Mouse (Mus musculus) kidney, embryonic 15.5 days (tissue): ENCODE results near the gene Zfp335. TPM values are rescaled to one million over a fixed set of nuclear protein-coding genes. Genes with fewer than 3 reads are reported as not detected.
"Not testable (repeated sequence)": the region's sequence is repeated elsewhere in the genome, so short reads cannot be mapped to it uniquely, and the experiment has no call there.

Experiments
- ATAC-seq: fragments of 200-750 bp; cut with Nextera tagmentation; replicated peaks from 2 replicates; pipeline ENCODE4 v1.8.0; 2017; ENCODE audit warnings: moderate TSS enrichment; ENCODE audit not compliant: low FRiP score
- H3K27ac ChIP-seq: fragments of 300-500 bp; sonication (generic); 2 replicates; pipeline ENCODE4 v1.5.1; 2015; ENCODE audit warnings: mild to moderate bottlenecking, inconsistent platforms
- H3K27me3 ChIP-seq: fragments of 300-500 bp; sonication (generic); 2 replicates; pipeline ENCODE4 v1.6.1; 2015; ENCODE audit warnings: inconsistent platforms
- H3K36me3 ChIP-seq: fragments of 300-500 bp; sonication (generic); 2 replicates; pipeline ENCODE4 v1.6.1; 2015; ENCODE audit warnings: inconsistent platforms
- H3K4me1 ChIP-seq: fragments of 300-500 bp; sonication (generic); 2 replicates; pipeline ENCODE4 v1.6.1; 2015; ENCODE audit warnings: inconsistent platforms
- H3K4me2 ChIP-seq: fragments of 300-500 bp; sonication (generic); 2 replicates; pipeline ENCODE4 v1.6.1; 2015; ENCODE audit warnings: moderate library complexity, mild to moderate bottlenecking, inconsistent platforms
- H3K4me3 ChIP-seq: fragments of 300-500 bp; sonication (generic); replicated peaks from 2 replicates; pipeline ENCODE4 v1.5.1; 2015; ENCODE audit warnings: mild to moderate bottlenecking, inconsistent platforms
- H3K9ac ChIP-seq: fragments of 300-500 bp; sonication (generic); 2 replicates; pipeline ENCODE4 v1.6.1; 2015; ENCODE audit warnings: mild to moderate bottlenecking, inconsistent platforms
- H3K9me3 ChIP-seq: fragments of 300-500 bp; sonication (generic); replicated peaks from 2 replicates; pipeline ENCODE4 v1.6.1; 2016; ENCODE audit warnings: inconsistent platforms
- WGBS: fragments of 180-500 bp; shearing (Covaris S2); methylation state at CpG from one replicate; pipeline ENCODE4 v1.1.7; 2015; ENCODE audit warnings: mixed read lengths; 5-methylcytosine and 5-hydroxymethylcytosine counted together
- polyA plus RNA-seq: library from polyadenylated mRNA; unstranded; fragments of >200 nt; fragmentation: Nextera tagmentation; extraction: Ambion mirVana; gene quantifications from 2 replicates; pipeline ENCODE4 v1.2.1, GENCODE M21; 2015

Gene Zfp335
- polyA plus RNA-seq, 1 experiment from 2014 or later: 14.4 TPM

DNA sequence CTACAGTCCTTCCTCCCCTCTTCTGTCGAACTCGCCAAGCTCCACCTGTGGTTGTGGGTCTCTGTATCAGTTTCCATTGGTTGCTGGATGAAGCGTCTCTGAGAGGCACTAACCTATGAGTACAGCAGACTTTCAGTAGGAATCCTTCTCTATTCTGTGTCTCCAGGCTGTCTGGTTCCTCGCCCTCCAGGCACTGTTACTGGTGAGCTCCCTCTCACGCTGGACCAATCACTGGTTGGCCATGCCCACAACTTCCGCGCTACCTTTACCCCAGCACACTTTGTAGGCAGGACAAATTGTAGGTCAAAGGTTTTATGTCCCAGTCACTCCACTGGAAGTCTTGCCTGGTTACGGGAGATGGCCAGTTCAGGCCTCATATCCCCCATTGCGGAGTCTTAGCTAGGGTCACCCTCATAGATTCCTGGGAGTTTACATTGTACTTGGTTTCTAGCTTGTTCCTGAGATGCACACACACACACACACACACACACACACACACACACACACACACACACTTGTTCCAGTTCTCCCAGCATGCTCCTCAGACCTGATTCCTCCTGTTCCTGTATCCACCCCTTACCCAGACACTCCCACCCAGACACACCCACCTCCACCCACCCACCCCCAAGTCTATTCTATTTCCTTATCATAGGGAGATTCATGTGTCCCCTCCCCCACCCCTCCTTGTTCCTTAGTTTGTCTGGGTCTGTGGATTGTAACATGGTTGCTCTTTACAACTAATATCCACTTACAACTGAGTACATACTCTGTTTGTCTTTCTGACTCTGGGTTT lies 51.7 kb downstream of the Zfp335 start:
- H3K27me3 ChIP-seq: peaks cover 34% of the 10 kb centered on the region
- no peak overlapping the region for H3K9ac ChIP-seq
- H3K4me1 ChIP-seq: peaks cover 71% of the 10 kb centered on the region
- no peak overlapping the region for H3K4me3 ChIP-seq
- H3K9me3 ChIP-seq: no peaks in the 10 kb centered on the region
- WGBS: 33% methylated on average over 9 of the region's 9 CpGs
- ATAC-seq: 0 out of 2 replicates have a peak, but pooled peaks have one; percentile 26
- H3K27ac ChIP-seq: peak overlapping the region; percentile 75
- no peaks in the 10 kb centered on the region for H3K36me3 ChIP-seq
- peak overlapping the region; percentile 27; the same call in 1 of the 2 replicates for H3K4me2 ChIP-seq

DNA sequence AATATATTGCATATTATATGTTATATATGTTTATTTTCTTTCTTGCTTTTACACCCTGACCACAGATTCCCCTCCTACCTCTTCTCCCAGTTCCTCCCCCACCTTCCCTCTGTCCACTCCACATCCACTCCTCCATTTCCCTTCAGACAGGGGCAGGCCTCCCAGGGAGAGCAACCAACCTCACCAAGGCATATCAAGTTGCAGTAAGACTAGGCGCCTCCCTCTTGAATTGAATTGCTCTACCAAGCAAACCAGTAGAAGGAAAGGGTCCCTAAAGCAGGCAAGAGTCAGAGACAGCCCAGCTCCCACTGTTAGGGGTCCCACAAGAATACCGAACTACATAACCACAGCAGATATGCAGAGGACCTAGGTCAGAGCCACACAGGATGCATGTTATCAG lies 52.4 kb downstream of the Zfp335 start:
- Histone ChIP-seq H3K9me3 (no peaks in the 10 kb centered on the region), H3K4me2 (peak overlapping the region; percentile 27; the same call in 1 of the 2 replicates), H3K9ac (no peak overlapping the region), H3K36me3 (no peaks in the 10 kb centered on the region), H3K4me1 (peaks cover 73% of the 10 kb centered on the region), H3K27me3 (peaks cover 40% of the 10 kb centered on the region), H3K27ac (peak overlapping the region; percentile 75), H3K4me3 (no peak overlapping the region)
- ATAC-seq: peak; percentile 45; the same call in 1 of the 2 replicates
- 16% methylated on average over 2 of the region's 2 CpGs for WGBS

DNA sequence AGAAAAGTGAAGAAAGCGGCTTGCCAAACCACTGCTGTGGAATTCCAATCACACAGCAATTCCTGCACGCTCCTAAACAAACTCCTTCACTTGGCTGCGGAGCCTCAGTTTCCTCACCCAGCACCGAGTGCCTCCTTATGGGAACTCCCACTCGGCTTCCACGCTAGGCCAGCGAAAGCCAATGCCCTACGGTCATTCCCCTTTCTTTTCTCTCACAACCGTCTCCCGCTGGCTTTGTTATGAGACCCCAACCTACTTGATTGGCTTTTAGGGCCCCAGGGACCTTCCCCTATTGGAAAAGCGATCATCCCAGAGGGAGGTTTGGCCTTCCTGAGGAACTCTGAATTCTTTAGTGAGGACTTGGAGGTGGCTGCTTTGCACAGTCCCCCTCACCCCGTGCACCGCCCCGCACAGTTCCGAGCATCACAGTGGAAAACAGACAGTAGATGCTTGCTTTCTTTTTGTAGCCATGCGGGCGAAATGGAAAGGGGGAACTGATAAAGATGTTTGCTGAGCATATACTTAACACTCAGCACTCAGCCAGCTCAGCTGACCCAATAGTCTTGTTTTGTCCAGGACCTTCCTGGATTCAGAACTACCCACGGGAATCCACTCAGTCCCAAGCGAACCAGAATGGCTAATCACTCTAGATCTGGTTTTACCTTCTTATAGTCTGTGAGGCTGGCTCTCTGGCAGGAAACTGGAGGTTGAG lies 53.6 kb downstream of the Zfp335 start:
- H3K9me3 ChIP-seq: no peaks in the 10 kb centered on the region
- H3K36me3 ChIP-seq: 0 out of 2 replicates have a peak, but pooled peaks cover 2% of the 10 kb centered on the region
- WGBS: 9% methylated on average over 19 of the region's 19 CpGs
- peak overlapping the region; percentile 51; the same call in 1 of the 2 replicates for H3K27ac ChIP-seq
- ATAC-seq: no peak
- peak overlapping the region; percentile 83 for H3K4me2 ChIP-seq
- peak overlapping the region; percentile 52 for H3K9ac ChIP-seq
- peaks cover 73% of the 10 kb centered on the region for H3K4me1 ChIP-seq
- H3K4me3 ChIP-seq: peak overlapping the region; percentile 52
- peaks cover 42% of the 10 kb centered on the region for H3K27me3 ChIP-seq

DNA sequence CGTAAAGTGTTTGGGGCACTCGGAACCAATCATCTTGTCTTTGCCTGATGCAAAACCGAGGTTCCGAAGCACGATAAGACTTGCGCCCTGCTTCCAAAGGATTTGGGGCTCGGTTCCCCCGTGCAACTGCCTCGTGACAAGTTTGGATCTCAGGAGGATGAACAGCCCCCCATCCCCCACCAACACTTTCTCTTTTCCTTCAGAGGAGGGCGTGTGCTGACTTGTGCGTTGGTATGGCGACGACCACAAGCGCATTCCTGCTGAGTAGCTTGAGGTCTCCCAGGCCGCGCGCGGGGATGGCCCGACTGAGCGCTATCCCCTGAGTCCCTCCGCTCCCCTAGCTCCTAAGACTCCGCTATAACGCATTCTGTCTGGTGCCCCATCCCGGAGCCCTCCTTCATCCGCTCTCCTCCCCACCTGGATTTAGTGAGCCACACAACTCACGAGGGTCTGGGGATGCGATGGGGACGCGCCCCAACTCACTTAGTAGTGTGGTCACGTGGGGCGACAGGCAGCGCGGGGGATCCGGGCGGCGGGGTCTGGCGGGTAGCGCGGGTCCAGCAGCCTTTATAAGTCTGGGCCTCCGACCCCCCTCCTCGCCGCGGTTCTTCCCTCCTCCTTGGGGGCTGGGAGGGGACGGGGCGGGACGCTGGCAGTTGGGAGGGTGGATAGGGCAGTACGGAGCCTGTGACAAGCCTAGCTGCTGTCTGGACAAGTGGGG lies 54.3 kb downstream of the Zfp335 start, which contains the start of gene Pltp:
Gene Pltp (minus strand): TSS at position 611 of the 721 bp plus-strand sequence.
- Histone ChIP-seq H3K4me2 (peak within 1 kb of the TSS; percentile 83), H3K27ac (peak within 1 kb of the TSS; percentile 51), H3K4me3 (peak within 1 kb of the TSS; percentile 52), H3K9me3 (no peaks in the 10 kb centered on the region), H3K27me3 (peaks cover 42% of the 10 kb centered on the region), H3K9ac (peak within 1 kb of the TSS; percentile 52), H3K4me1 (peaks cover 65% of the 10 kb centered on the region), H3K36me3 (0 out of 2 replicates have a peak, but pooled peaks cover 3% of the 10 kb centered on the region)
- ATAC-seq: peak; percentile 55
- under 1% methylated on average over 47 of the region's 47 CpGs for WGBS

DNA sequence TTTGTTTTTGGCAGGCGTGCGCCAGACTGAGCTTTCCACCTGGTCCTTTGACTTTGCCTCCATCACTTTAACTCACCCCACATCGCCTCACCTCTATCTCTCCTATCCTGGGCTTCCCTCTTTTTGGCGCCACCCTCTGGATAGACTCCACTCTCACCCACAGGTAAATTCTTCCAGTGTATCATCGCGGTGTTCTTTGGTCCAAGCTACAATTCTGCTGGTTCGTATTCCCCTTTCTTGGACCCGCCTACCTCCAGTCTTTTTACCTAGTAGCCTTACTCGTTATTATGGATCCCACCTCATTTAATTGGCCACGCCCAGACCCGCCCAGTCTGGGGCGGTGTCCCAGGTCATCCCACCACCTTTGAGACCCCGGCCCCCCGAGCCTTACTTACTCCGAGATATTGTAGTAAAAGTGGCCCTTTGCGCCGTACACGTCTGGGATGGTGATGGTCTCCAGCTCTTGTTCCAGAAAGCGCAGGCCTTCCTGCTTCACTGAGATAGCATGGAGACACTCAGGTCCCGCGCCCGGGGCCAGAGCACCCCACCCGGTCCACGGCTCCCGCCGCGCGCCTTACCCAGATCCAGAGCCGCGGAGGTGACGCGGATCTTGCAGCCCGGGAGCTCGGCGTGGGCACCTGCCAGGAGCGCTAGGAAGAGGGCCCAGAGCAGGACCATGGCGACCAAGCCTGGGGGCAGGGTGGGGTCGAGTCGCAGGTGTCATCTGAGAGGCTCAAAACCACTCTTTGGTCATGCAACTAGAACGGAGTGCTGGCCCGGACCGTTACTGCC lies 55.1 kb downstream of the Zfp335 start:
- peak overlapping the region; percentile 52 for H3K4me3 ChIP-seq
- peaks cover 58% of the 10 kb centered on the region for H3K4me1 ChIP-seq
- peak overlapping the region; percentile 52 for H3K9ac ChIP-seq
- H3K27me3 ChIP-seq: peaks cover 42% of the 10 kb centered on the region
- H3K27ac ChIP-seq: peak overlapping the region; percentile 19; the same call in 1 of the 2 replicates
- 2% methylated on average over 42 of the region's 42 CpGs for WGBS
- no peaks in the 10 kb centered on the region for H3K9me3 ChIP-seq
- H3K36me3 ChIP-seq: 0 out of 2 replicates have a peak, but pooled peaks cover 3% of the 10 kb centered on the region
- ATAC-seq: no peak
- H3K4me2 ChIP-seq: peak overlapping the region; percentile 83

DNA sequence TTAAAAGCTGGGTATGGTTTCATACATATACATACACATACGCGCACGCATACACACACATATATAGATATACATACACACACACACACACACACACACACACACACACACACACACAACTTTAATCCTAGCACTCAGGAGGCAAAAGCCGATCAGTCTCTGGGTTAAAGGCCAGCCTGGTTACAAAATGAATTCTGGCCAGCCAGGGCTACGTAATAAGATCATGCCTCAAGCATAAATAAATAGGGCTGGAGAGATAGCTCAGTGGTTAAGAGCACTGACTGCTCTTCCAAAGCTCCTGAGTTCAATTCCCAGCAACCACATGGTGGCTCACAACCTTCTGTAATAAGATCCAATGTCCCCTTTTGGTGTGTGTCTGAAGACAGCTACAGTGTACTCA lies 56.0 kb downstream of the Zfp335 start:
- H3K9ac ChIP-seq, H3K9me3 ChIP-seq, H3K36me3 ChIP-seq, H3K4me3 ChIP-seq, ATAC-seq, H3K27ac ChIP-seq: not testable (repeated sequence)
- peaks cover 42% of the 10 kb centered on the region for H3K27me3 ChIP-seq
- 84% methylated on average over 5 of the region's 5 CpGs for WGBS
- peak overlapping the region; percentile 83 for H3K4me2 ChIP-seq
- peaks cover 49% of the 10 kb centered on the region for H3K4me1 ChIP-seq

DNA sequence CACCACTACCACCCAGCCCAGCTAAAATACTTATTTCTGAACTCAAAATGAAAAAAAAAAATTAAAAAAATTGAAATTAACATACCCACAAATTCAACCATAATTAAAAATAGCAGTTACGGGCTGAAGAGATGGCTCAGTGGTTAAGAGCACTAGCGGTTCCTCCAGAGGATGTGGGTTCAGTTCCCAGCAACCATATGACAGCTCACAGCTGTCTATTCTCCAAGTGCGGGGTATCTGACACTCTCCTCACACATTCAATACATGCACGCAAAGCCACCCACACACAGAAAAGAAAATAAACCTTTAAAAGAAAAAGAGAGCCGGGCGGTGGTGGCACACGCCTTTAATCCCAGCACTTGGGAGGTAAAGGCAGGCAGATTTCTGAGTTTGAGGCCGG lies 61.5 kb downstream of the Zfp335 start:
- no peak overlapping the region for H3K4me2 ChIP-seq
- no peaks in the 10 kb centered on the region for H3K9me3 ChIP-seq
- 0 out of 2 replicates have a peak, but pooled peaks cover 3% of the 10 kb centered on the region for H3K36me3 ChIP-seq
- no peak overlapping the region for H3K27ac ChIP-seq
- WGBS: 45% methylated on average over 8 of the region's 8 CpGs
- no peak overlapping the region for H3K4me3 ChIP-seq
- no peak for ATAC-seq
- no peak overlapping the region for H3K9ac ChIP-seq
- H3K4me1 ChIP-seq: peaks cover 4% of the 10 kb centered on the region; the same call in 1 of the 2 replicates
- H3K27me3 ChIP-seq: peaks cover 10% of the 10 kb centered on the region; the same call in 1 of the 2 replicates

DNA sequence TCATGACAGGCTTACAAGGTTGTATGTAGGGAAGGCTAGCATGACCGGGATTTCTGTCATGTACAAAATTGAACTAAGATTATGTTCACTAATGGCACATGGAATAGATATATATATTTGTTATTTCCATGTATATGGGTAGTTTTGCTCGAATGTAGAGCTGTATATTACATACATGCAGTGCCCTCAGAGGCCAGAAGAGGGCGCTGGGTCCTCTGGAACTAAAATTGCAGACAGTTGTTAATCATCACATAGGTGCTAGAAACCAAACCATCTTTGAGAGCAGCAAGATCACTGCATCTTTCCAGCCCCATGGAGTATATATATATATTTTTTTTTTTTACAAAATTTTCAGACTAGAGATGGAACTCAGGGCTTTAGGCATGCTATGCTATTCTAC lies 65.8 kb downstream of the Zfp335 start:
- H3K4me1 ChIP-seq: no peaks in the 10 kb centered on the region
- 53% methylated on average over 3 of the region's 3 CpGs for WGBS
- H3K9me3 ChIP-seq: no peaks in the 10 kb centered on the region
- H3K36me3 ChIP-seq: peaks cover 4% of the 10 kb centered on the region; the same call in 1 of the 2 replicates
- no peak overlapping the region for H3K27ac ChIP-seq
- no peak overlapping the region for H3K4me2 ChIP-seq
- no peak overlapping the region for H3K4me3 ChIP-seq
- no peaks in the 10 kb centered on the region for H3K27me3 ChIP-seq
- ATAC-seq: no peak
- H3K9ac ChIP-seq: no peak overlapping the region

Other genes starting within 250 kb of the Zfp335 start
- not detected in 2 replicates for gene Wfdc11, start 237.7 kb downstream of the Zfp335 start, polyA plus RNA-seq
- gene Wfdc13, start 226.7 kb downstream of the Zfp335 start, polyA plus RNA-seq: 0.43 and 0.57 TPM in 2 replicates
- gene Spint4, start 213.3 kb downstream of the Zfp335 start, polyA plus RNA-seq: 0.65 and 0.76 TPM in 2 replicates
- gene Spint5, start 196.5 kb downstream of the Zfp335 start, polyA plus RNA-seq: not detected in 2 replicates
- 1.2 and 1.3 TPM in 2 replicates for gene Wfdc3, start 165.8 kb downstream of the Zfp335 start, polyA plus RNA-seq
- 74.6 and 75.1 TPM in 2 replicates for gene Dnttip1, start 165.8 kb downstream of the Zfp335 start, polyA plus RNA-seq
- gene Ube2c, start 141.9 kb downstream of the Zfp335 start, polyA plus RNA-seq: 517 and 530 TPM in 2 replicates
- gene Tnnc2, start 131.8 kb downstream of the Zfp335 start, polyA plus RNA-seq: 40.1 and 87.2 TPM in 2 replicates
- 21.5 and 24.0 TPM in 2 replicates for gene Snx21, start 125.9 kb downstream of the Zfp335 start, polyA plus RNA-seq
- gene Acot8, start 106.9 kb downstream of the Zfp335 start, polyA plus RNA-seq: 20.8 and 21.2 TPM in 2 replicates
- 9.0 and 9.2 TPM in 2 replicates for gene Zswim3, start 106.7 kb downstream of the Zfp335 start, polyA plus RNA-seq
- gene Zswim1, start 89.1 kb downstream of the Zfp335 start, polyA plus RNA-seq: 18.4 and 19.8 TPM in 2 replicates
- 0.21 TPM in 1 of 2 replicates, not detected in the other for gene Spata25, start 83.2 kb downstream of the Zfp335 start, polyA plus RNA-seq
- 160 and 170 TPM in 2 replicates for gene Ctsa, start 78.9 kb downstream of the Zfp335 start, polyA plus RNA-seq
- 7.0 and 8.9 TPM in 2 replicates for gene Neurl2, start 78.3 kb downstream of the Zfp335 start, polyA plus RNA-seq
- 35.6 and 38.7 TPM in 2 replicates for gene Pltp, start 54.0 kb downstream of the Zfp335 start, polyA plus RNA-seq
- gene Pcif1, start 32.5 kb downstream of the Zfp335 start, polyA plus RNA-seq: 73.1 and 81.1 TPM in 2 replicates
- gene Mmp9, start 29.0 kb upstream of the Zfp335 start, polyA plus RNA-seq: 2.6 and 41.3 TPM in 2 replicates
- gene Slc12a5, start 49.0 kb upstream of the Zfp335 start, polyA plus RNA-seq: 1.1 TPM in 2 replicates
- 73.5 and 79.6 TPM in 2 replicates for gene Ncoa5, start 123.1 kb upstream of the Zfp335 start, polyA plus RNA-seq
- gene Cd40, start 143.9 kb upstream of the Zfp335 start, polyA plus RNA-seq: 7.4 and 8.4 TPM in 2 replicates
- gene 1700025C18Rik, start 179.0 kb upstream of the Zfp335 start, polyA plus RNA-seq: not detected in 2 replicates